Mouse (Mus musculus): ENCODE measurements at regions not wholly inside any gene's neighbourhood (a gene's known extent, or its start where the extent isn't known, plus 50 kb on each side); places are given as distances from the start of the nearest gene placed in this dataset.
"Not testable (repeated sequence)": the region's sequence is repeated elsewhere in the genome, so short reads cannot be mapped to it uniquely, and the experiment has no call there.

DNA sequence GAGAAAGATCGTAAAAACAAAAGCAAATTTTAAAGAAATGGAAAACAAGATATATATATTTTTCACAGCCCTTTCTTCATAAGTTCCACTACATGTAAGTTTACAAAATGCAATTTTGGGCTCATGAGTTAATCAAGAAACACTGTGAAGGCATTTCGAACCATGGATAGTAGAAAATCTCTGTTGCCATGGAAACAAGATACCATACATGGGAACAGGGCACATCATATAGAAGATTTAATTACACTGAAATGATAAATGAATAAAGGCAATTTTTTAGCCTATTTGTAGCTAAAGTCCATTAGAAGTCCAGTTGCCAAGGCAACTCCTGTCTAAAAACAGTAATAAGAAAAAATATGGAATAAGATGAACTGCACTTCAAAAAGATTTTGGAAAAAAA lies 484.2 kb upstream of the Igfbp7 start:
- TF ChIP-seq CTCF (IDR thresholded peaks at IDR 0.05; ENCODE audit: low read depth, low read length); POLR2A (IDR thresholded peaks at IDR 0.05; ENCODE audit: insufficient read depth, low read length); EP300 (IDR thresholded peaks at IDR 0.05; ENCODE audit: insufficient read depth, low read depth, low read length): not testable (repeated sequence)
